Mouse (Mus musculus): ENCODE data around the gene Gabrr1. TPM values are rescaled to one million over a fixed set of nuclear protein-coding genes. Genes with fewer than 3 reads are reported as not detected.
"Not testable (repeated sequence)": the region's sequence is repeated elsewhere in the genome, so short reads cannot be mapped to it uniquely, and the experiment has no call there.

Gene Gabrr1
- 0.01 TPM for polyA plus RNA-seq (2012; fragmentation: generic; extraction: Trizol)
- long read RNA-seq, experiment 1 = 0 reads
- long read RNA-seq, experiment 2 = 0 reads

GRCm38 (mm10) chr4:33132221-33132620, at the start of gene Gabrr1:
Gene Gabrr1, plus strand, starts transcription at chr4:33132521.
- Histone ChIP-seq H3K27me3 (ENCODE audit: control insufficient read depth, insufficient read depth, insufficient read length) (peaks cover 4% of the 10 kb centered on the region), H3K79me3 (ENCODE audit: low read depth) (no peaks in the 10 kb centered on the region), H3K36me3 (ENCODE audit: control insufficient read depth, insufficient read depth) (no peaks in the 10 kb centered on the region), H3K4me3 (ENCODE audit: insufficient read depth, poor library complexity, severe bottlenecking) (no peak within 1 kb of the TSS), H3K79me2 (ENCODE audit: control insufficient read depth, insufficient read depth) (no peaks in the 10 kb centered on the region), H3ac (ENCODE audit: control insufficient read depth, insufficient read length, low read depth) (no peak within 1 kb of the TSS)
- TF ChIP-seq MYOG (IDR thresholded peaks at IDR 0.05; ENCODE audit: control insufficient read depth, extremely low read depth, insufficient read length) = no peak
- no peak for TF ChIP-seq CTCF (IDR thresholded peaks at IDR 0.05; ENCODE audit: control insufficient read depth, insufficient read depth, insufficient read length)
- no peak for TF ChIP-seq CEBPB (IDR thresholded peaks at IDR 0.05; ENCODE audit: low read depth)
- no peak for TF ChIP-seq USF1 (IDR thresholded peaks at IDR 0.05; ENCODE audit: low read depth)
- no peak for TF ChIP-seq MYOD1 (IDR thresholded peaks at IDR 0.05; ENCODE audit: control insufficient read depth, insufficient read length, low read depth)
- no peak for TF ChIP-seq FOSL1 (IDR thresholded peaks at IDR 0.05; ENCODE audit: insufficient read depth, low read length, poor library complexity, severe bottlenecking)
- no peak for TF ChIP-seq MAX (IDR thresholded peaks at IDR 0.05)

DNA sequence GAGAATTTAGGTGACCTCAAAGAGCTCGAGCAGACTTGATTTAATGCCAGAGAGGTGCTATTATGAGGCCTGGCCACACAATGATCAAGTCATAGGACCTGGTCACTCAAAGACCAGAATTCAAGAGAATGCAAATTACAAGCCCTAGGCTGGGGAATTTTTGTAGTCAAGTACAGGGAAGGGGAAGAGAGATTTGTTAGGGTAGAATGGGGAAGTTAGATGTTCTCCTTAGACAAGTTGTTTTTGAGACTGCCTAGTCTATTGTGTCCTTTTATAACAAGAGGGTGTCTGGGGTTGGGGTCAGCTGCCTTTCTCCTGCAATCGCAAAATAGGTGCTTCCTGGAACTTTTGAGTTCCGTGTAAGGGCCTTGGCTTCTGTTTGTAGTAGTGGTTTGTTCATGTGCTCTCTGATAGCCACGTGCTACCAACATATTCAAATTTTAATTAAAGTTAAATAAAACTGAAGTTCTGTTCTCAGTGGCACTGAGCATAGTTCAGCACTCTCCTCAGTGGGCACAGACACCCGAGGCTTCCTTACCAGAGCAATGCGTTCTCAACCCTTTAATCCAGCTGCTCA, 33.1 kb upstream of the Gabrr1 start:
- TF ChIP-seq FOSL1 (IDR thresholded peaks at IDR 0.05; ENCODE audit: insufficient read depth, low read length, poor library complexity, severe bottlenecking) (no peak), MYOD1 (IDR thresholded peaks at IDR 0.05; ENCODE audit: control insufficient read depth, insufficient read length, low read depth) (no peak), MAX (IDR thresholded peaks at IDR 0.05) (no peak), CEBPB (IDR thresholded peaks at IDR 0.05; ENCODE audit: low read depth) (no peak), MYOG (IDR thresholded peaks at IDR 0.05; ENCODE audit: control insufficient read depth, extremely low read depth, insufficient read length) (no peak), CTCF (IDR thresholded peaks at IDR 0.05; ENCODE audit: control insufficient read depth, insufficient read depth, insufficient read length) (no peak), USF1 (IDR thresholded peaks at IDR 0.05; ENCODE audit: low read depth) (no peak)
- Histone ChIP-seq H3K79me3 (ENCODE audit: low read depth) (no peaks in the 10 kb centered on the region), H3K27me3 (ENCODE audit: control insufficient read depth, insufficient read depth, insufficient read length) (no peaks in the 10 kb centered on the region), H3K36me3 (ENCODE audit: control insufficient read depth, insufficient read depth) (no peaks in the 10 kb centered on the region), H3K4me3 (ENCODE audit: insufficient read depth, poor library complexity, severe bottlenecking) (no peak overlapping the region), H3K79me2 (ENCODE audit: control insufficient read depth, insufficient read depth) (no peaks in the 10 kb centered on the region), H3ac (ENCODE audit: control insufficient read depth, insufficient read length, low read depth) (no peak overlapping the region)

GRCm38 (mm10) chr4:33109720-33110458, 22.4 kb upstream of the Gabrr1 start:
- H3K36me3 ChIP-seq (ENCODE audit: control insufficient read depth, insufficient read depth) = no peaks in the 10 kb centered on the region
- TF ChIP-seq MYOD1 (IDR thresholded peaks at IDR 0.05; ENCODE audit: control insufficient read depth, insufficient read length, low read depth) = no peak
- no peak for TF ChIP-seq MYOG (IDR thresholded peaks at IDR 0.05; ENCODE audit: control insufficient read depth, extremely low read depth, insufficient read length)
- TF ChIP-seq FOSL1 (IDR thresholded peaks at IDR 0.05; ENCODE audit: insufficient read depth, low read length, poor library complexity, severe bottlenecking) = no peak
- no peak for TF ChIP-seq MAX (IDR thresholded peaks at IDR 0.05)
- TF ChIP-seq USF1 (IDR thresholded peaks at IDR 0.05; ENCODE audit: low read depth) = no peak
- TF ChIP-seq CTCF (IDR thresholded peaks at IDR 0.05; ENCODE audit: control insufficient read depth, insufficient read depth, insufficient read length) = no peak
- no peak for TF ChIP-seq CEBPB (IDR thresholded peaks at IDR 0.05; ENCODE audit: low read depth)
- no peak overlapping the region for H3K4me3 ChIP-seq (ENCODE audit: insufficient read depth, poor library complexity, severe bottlenecking)
- H3K27me3 ChIP-seq (ENCODE audit: control insufficient read depth, insufficient read depth, insufficient read length) = no peaks in the 10 kb centered on the region
- no peak overlapping the region for H3ac ChIP-seq (ENCODE audit: control insufficient read depth, insufficient read length, low read depth)
- H3K79me2 ChIP-seq (ENCODE audit: control insufficient read depth, insufficient read depth) = no peaks in the 10 kb centered on the region
- H3K79me3 ChIP-seq (ENCODE audit: low read depth) = no peaks in the 10 kb centered on the region

DNA sequence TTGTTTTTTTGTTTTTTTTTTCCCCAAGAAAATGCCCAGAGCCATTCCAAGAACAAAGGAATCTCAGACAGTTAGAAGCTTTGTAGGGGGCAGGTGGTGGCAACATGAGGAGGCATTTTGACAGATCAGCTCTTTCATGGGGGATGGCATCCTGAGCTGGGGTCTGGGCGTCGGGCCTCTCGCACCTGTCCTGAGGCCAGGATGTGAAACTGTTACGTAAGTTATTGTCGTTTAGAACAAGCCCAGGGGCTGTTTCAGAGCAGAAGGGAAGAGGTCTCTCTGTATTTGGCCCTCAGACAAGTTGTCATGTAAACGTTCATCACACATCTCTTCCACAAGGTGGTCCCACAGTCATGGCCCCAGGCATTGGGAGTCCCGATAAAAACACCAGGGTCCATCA, 21.5 kb upstream of the Gabrr1 start:
- no peak for TF ChIP-seq USF1 (IDR thresholded peaks at IDR 0.05; ENCODE audit: low read depth)
- no peak for TF ChIP-seq MAX (IDR thresholded peaks at IDR 0.05)
- no peak for TF ChIP-seq MYOD1 (IDR thresholded peaks at IDR 0.05; ENCODE audit: control insufficient read depth, insufficient read length, low read depth)
- no peak for TF ChIP-seq FOSL1 (IDR thresholded peaks at IDR 0.05; ENCODE audit: insufficient read depth, low read length, poor library complexity, severe bottlenecking)
- no peak for TF ChIP-seq CTCF (IDR thresholded peaks at IDR 0.05; ENCODE audit: control insufficient read depth, insufficient read depth, insufficient read length)
- Histone ChIP-seq H3K27me3 (ENCODE audit: control insufficient read depth, insufficient read depth, insufficient read length) (no peaks in the 10 kb centered on the region), H3K79me2 (ENCODE audit: control insufficient read depth, insufficient read depth) (no peaks in the 10 kb centered on the region), H3ac (ENCODE audit: control insufficient read depth, insufficient read length, low read depth) (no peak overlapping the region), H3K79me3 (ENCODE audit: low read depth) (no peaks in the 10 kb centered on the region), H3K4me3 (ENCODE audit: insufficient read depth, poor library complexity, severe bottlenecking) (no peak overlapping the region), H3K36me3 (ENCODE audit: control insufficient read depth, insufficient read depth) (no peaks in the 10 kb centered on the region)

DNA sequence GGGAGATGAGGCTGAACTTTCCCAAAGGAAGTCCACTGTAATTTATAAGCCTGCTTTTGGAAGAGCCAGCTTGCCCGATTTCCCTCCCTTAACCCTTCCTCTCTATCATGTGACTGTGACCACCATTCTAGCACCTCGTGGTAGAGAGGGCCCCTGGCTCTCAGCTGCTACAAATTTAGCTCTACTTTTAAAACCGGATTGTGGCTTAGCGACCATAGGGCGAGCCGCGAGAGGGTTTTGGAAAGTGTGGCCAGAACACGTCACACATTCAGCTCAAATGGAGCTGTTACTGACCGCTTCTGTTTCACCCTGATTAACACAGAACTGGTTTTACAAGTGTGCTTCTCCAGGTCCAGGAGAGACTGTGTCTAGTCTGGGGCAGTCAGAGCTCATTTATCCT, 21.0 kb upstream of the Gabrr1 start:
- H3K36me3 ChIP-seq (ENCODE audit: control insufficient read depth, insufficient read depth) = no peaks in the 10 kb centered on the region
- H3ac ChIP-seq (ENCODE audit: control insufficient read depth, insufficient read length, low read depth) = no peak overlapping the region
- no peaks in the 10 kb centered on the region for H3K79me2 ChIP-seq (ENCODE audit: control insufficient read depth, insufficient read depth)
- H3K27me3 ChIP-seq (ENCODE audit: control insufficient read depth, insufficient read depth, insufficient read length) = no peaks in the 10 kb centered on the region
- H3K4me3 ChIP-seq (ENCODE audit: insufficient read depth, poor library complexity, severe bottlenecking) = no peak overlapping the region
- TF ChIP-seq USF1 (IDR thresholded peaks at IDR 0.05; ENCODE audit: low read depth) (no peak), MYOG (IDR thresholded peaks at IDR 0.05; ENCODE audit: control insufficient read depth, extremely low read depth, insufficient read length) (no peak), FOSL1 (IDR thresholded peaks at IDR 0.05; ENCODE audit: insufficient read depth, low read length, poor library complexity, severe bottlenecking) (no peak), MAX (IDR thresholded peaks at IDR 0.05) (no peak)
- no peaks in the 10 kb centered on the region for H3K79me3 ChIP-seq (ENCODE audit: low read depth)

- H3K36me3 ChIP-seq (ENCODE audit: control insufficient read depth, insufficient read depth); H3K27me3 ChIP-seq (ENCODE audit: control insufficient read depth, insufficient read depth, insufficient read length); H3K4me3 ChIP-seq (ENCODE audit: insufficient read depth, poor library complexity, severe bottlenecking); H3K79me3 ChIP-seq (ENCODE audit: low read depth); H3K79me2 ChIP-seq (ENCODE audit: control insufficient read depth, insufficient read depth); H3ac ChIP-seq (ENCODE audit: control insufficient read depth, insufficient read length, low read depth): not testable (repeated sequence)
Observed at GRCm38 (mm10) chr4:33112866-33113265, 19.5 kb upstream of the Gabrr1 start.

GRCm38 (mm10) chr4:33119118-33119517, 13.2 kb upstream of the Gabrr1 start:
- not testable (repeated sequence) for H3K36me3 ChIP-seq (ENCODE audit: control insufficient read depth, insufficient read depth); H3K79me2 ChIP-seq (ENCODE audit: control insufficient read depth, insufficient read depth); H3K27me3 ChIP-seq (ENCODE audit: control insufficient read depth, insufficient read depth, insufficient read length); H3ac ChIP-seq (ENCODE audit: control insufficient read depth, insufficient read length, low read depth); H3K79me3 ChIP-seq (ENCODE audit: low read depth); H3K4me3 ChIP-seq (ENCODE audit: insufficient read depth, poor library complexity, severe bottlenecking)
